9 mouse cellular contexts compared by ENCODE assay signal in the genomic region with DNA sequence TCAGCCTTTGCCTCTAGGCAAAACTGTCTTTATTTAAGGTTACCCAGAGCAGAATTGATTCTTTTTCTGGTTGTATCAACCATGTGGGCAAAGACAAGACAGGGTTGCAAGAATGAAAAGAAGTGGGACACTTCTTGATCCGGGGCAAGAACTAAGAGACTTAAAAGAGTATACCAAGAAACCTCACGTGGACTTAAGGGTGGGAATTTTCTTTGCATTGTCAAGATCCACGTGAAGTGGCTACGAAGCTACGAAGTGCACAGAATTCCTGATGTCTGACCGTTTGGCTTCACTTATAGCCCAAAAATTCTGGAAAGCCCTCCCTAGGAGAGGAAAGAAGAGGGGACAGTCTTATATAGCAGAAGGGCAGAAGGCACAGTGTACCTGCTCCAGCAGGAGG. TPM values are rescaled to one million over a fixed set of nuclear protein-coding genes. Genes with fewer than 3 reads are reported as not detected.
A peak's percentile ranks its signal among the peaks of the same experiment; 100 is the strongest.
DNase-seq lines count a peak whose midpoint lies in the region; ATAC-seq and TF ChIP-seq lines count a peak whose summit lies in the region.
"Had no signal": no experiment of that assay in that cellular context is flagged by ENCODE, and none has a peak within 500 bp of the region (broad histone marks: within the 10 kb centered on the region; RNA-seq: fewer than 3 reads in every experiment).

No protein-coding gene starts in this region.

- peak overlapping the region; percentile 20 for H3K4me2 ChIP-seq in hindbrain, embryonic 14.5 days (replicated peaks)
- H3K4me2 ChIP-seq in midbrain, embryonic 12.5 days (replicated peaks): peak overlapping the region; percentile 45

- in situ Hi-C loops in ES-E14 (cut with MboI; ENCODE audit: low sequenced_read_pairs in 2 of 2, unreplicated experiment in 2 of 2): no loop called here

- DNase-seq in heart, embryonic 10.5 days (ENCODE audit: low spot score): no peak
- DNase-seq in heart, adult 8-10 months (ENCODE audit: low spot score): no peak
- DNase-seq in ES-E14 (ENCODE audit: low read depth, low spot score): no peak
- no peak for DNase-seq in hindbrain, embryonic 14.5 days (ENCODE audit: low spot score)
- DNase-seq in frontal cortex, postnatal 10 days (ENCODE audit: low spot score in 2 of 2): no peak
- no peak for DNase-seq in cerebellum, adult 9-10 months
- DNase-seq in embryo, embryonic 10.5 days (ENCODE audit: low spot score): no peak

- H3K27me3 ChIP-seq in heart, embryonic 10.5 days (ENCODE audit: insufficient read depth, poor library complexity, severe bottlenecking): peaks cover 31% of the 10 kb centered on the region
- H3K27me3 ChIP-seq in hindbrain, embryonic 14.5 days (ENCODE audit: control insufficient read depth, insufficient read depth, low read length): no peaks in the 10 kb centered on the region
- H3K27me3 ChIP-seq in midbrain, embryonic 12.5 days: peaks cover 38% of the 10 kb centered on the region

- H3K4me1 ChIP-seq in heart, embryonic 10.5 days: peaks cover 31% of the 10 kb centered on the region
- H3K4me1 ChIP-seq in ES-E14 (ENCODE audit: control insufficient read depth in 2 of 2, insufficient read depth in 2 of 2, low read length in 2 of 2, poor library complexity in 1 of 2): peaks cover 31% of the 10 kb centered on the region in 2 experiments
- H3K4me1 ChIP-seq in hindbrain, embryonic 14.5 days (replicated peaks; ENCODE audit: control insufficient read depth, insufficient read depth, low read length): peaks cover 68% of the 10 kb centered on the region
- H3K4me1 ChIP-seq in midbrain, embryonic 12.5 days: peaks cover 77% of the 10 kb centered on the region

- H3K9ac ChIP-seq in ES-E14 (ENCODE audit: insufficient read depth, low read depth, low read length, poor library complexity, severe bottlenecking): peak overlapping the region; percentile 82
- 0 out of 2 replicates have a peak overlapping the region, but pooled peaks have one; percentile 6 for H3K9ac ChIP-seq in hindbrain, embryonic 14.5 days
- H3K9ac ChIP-seq in midbrain, embryonic 12.5 days (replicated peaks): peak overlapping the region; percentile 51

- H3K4me3 ChIP-seq in heart, embryonic 10.5 days: peak overlapping the region; percentile 31; the same call in 1 of the 2 replicates
- peak overlapping the region; percentile 67 to 68 for H3K4me3 ChIP-seq in ES-E14 (ENCODE audit: insufficient read depth in 1 of 2, low read depth in 1 of 2, low read length in 2 of 2, poor library complexity in 1 of 2, severe bottlenecking in 1 of 2)
- H3K4me3 ChIP-seq in hindbrain, embryonic 14.5 days (replicated peaks; ENCODE audit: low read length): 0 out of 2 replicates have a peak overlapping the region, but pooled peaks have one; percentile 2
- peak overlapping the region; percentile 23 for H3K4me3 ChIP-seq in midbrain, embryonic 12.5 days

- 36% methylated on average over 6 of the region's 6 CpGs for WGBS in heart, embryonic 10.5 days
- 14% methylated on average over 6 of the region's 6 CpGs for WGBS in hindbrain, embryonic 14.5 days
- WGBS in midbrain, embryonic 12.5 days: 19% methylated on average over 6 of the region's 6 CpGs

- H3K9me3 ChIP-seq in heart, embryonic 10.5 days: no peaks in the 10 kb centered on the region
- H3K9me3 ChIP-seq in ES-E14 (ENCODE audit: control insufficient read depth, insufficient read depth, low read depth, low read length): no peaks in the 10 kb centered on the region
- H3K9me3 ChIP-seq in hindbrain, embryonic 14.5 days (ENCODE audit: control insufficient read depth, low read length): no peaks in the 10 kb centered on the region
- H3K9me3 ChIP-seq in midbrain, embryonic 12.5 days: no peaks in the 10 kb centered on the region

- no peak for ATAC-seq in hindbrain, embryonic 14.5 days (ENCODE audit: low FRiP score)
- ATAC-seq in midbrain, embryonic 12.5 days (ENCODE audit: low FRiP score, low read depth): no peak
- ATAC-seq: activated CD4-positive, CD25-positive, alpha-beta regulatory T cell, adult 4 months had no signal

- no peaks in the 10 kb centered on the region for H3K36me3 ChIP-seq in heart, embryonic 10.5 days
- H3K36me3 ChIP-seq in ES-E14 (ENCODE audit: control insufficient read depth, insufficient read depth, low read length, poor library complexity, severe bottlenecking): peaks cover 3% of the 10 kb centered on the region
- H3K36me3 ChIP-seq in hindbrain, embryonic 14.5 days (replicated peaks; ENCODE audit: control insufficient read depth, insufficient read depth): no peaks in the 10 kb centered on the region
- H3K36me3 ChIP-seq in midbrain, embryonic 12.5 days: no peaks in the 10 kb centered on the region

- peak overlapping the region; percentile 69 for H3K27ac ChIP-seq in heart, embryonic 10.5 days
- peak overlapping the region; percentile 93 for H3K27ac ChIP-seq in ES-E14 (ENCODE audit: insufficient read depth, low read depth, low read length, poor library complexity, severe bottlenecking)
- peak overlapping the region; percentile 79 for H3K27ac ChIP-seq in hindbrain, embryonic 14.5 days
- H3K27ac ChIP-seq in midbrain, embryonic 12.5 days (replicated peaks): peak overlapping the region; percentile 97

TF ChIP-seq in ES-E14, 5 proteins besides CTCF, POLR2A, EP300 and RAD21:
- TF ChIP-seq ZNF384 (IDR thresholded peaks at IDR 0.05; ENCODE audit: low read depth, low read length) (no peak), CHD2 (IDR thresholded peaks at IDR 0.05; ENCODE audit: low read depth, low read length) (no peak), MAFK (IDR thresholded peaks at IDR 0.05; ENCODE audit: insufficient read depth, low read depth, low read length) (no peak), ZC3H11A (IDR thresholded peaks at IDR 0.05; ENCODE audit: borderline replicate concordance, low read depth, low read length) (no peak), HCFC1 (IDR thresholded peaks at IDR 0.05; ENCODE audit: borderline replicate concordance, insufficient read depth, low read length) (no peak)

RNA-seq across cellular contexts. Expression of a gene that starts 0.6 kb away (rescaled TPM):
- polyA plus RNA-seq in heart, embryonic 10.5 days (2016; fragmentation: Nextera tagmentation; extraction: Ambion mirVana): 2.0 and 3.0 TPM in 2 replicates
- total RNA-seq in heart, adult 8-10 months (2022): under 1 TPM; 0.43 to 0.82 (median 0.59) TPM
- total RNA-seq in ES-E14 (2012; rRNA removed): 27.3 and 33.3 TPM in 2 replicates
- 2.8 and 6.1 TPM in 2 replicates for polyA plus RNA-seq in hindbrain, embryonic 14.5 days (2014; fragmentation: Nextera tagmentation; extraction: Ambion mirVana)
- 12.0 and 14.4 TPM in 2 replicates for polyA plus RNA-seq in midbrain, embryonic 12.5 days (2016; fragmentation: Nextera tagmentation; extraction: Ambion mirVana)

RNA-seq across cellular contexts. Expression of a gene that starts 37.3 kb away (rescaled TPM):
- 0.05 and 0.30 TPM in 2 replicates for polyA plus RNA-seq in heart, embryonic 10.5 days (2016; fragmentation: Nextera tagmentation; extraction: Ambion mirVana)
- total RNA-seq in heart, adult 8-10 months (2022): under 1 TPM; 0.19 to 0.84 (median 0.52) TPM
- 0.45 and 0.63 TPM in 2 replicates for total RNA-seq in ES-E14 (2012; rRNA removed)
- polyA plus RNA-seq in hindbrain, embryonic 14.5 days (2014; fragmentation: Nextera tagmentation; extraction: Ambion mirVana): 110 TPM in 2 replicates
- polyA plus RNA-seq in midbrain, embryonic 12.5 days (2016; fragmentation: Nextera tagmentation; extraction: Ambion mirVana): 39.5 and 40.3 TPM in 2 replicates

Comparison
In these comparisons a context has a peak if more than half of its experiments do, and no peak if none do; other contexts are left out.
1. H3K4me3 ChIP-seq: peak in every context shown above with its lines; median percentile 68 in ES-E14; 31 in heart, embryonic 10.5 days; 23 in midbrain, embryonic 12.5 days; 2 in hindbrain, embryonic 14.5 days.
2. H3K9ac ChIP-seq: peak in every context shown above with its lines; median percentile 82 in ES-E14; 51 in midbrain, embryonic 12.5 days; 6 in hindbrain, embryonic 14.5 days.
3. RNA of a gene that starts 37.3 kb away (polyA plus RNA-seq): 110 TPM in hindbrain, embryonic 14.5 days and 39.5 to 40.3 TPM in midbrain, embryonic 12.5 days; 0.05 to 0.30 TPM in heart, embryonic 10.5 days; every median in the first group is over 10 times any median in the second.
4. Peak in every context shown above with its lines, with median percentiles within 50 percentile points of each other: H3K27ac ChIP-seq.